8 mouse cellular contexts compared by ENCODE assay signal in the genomic region with DNA sequence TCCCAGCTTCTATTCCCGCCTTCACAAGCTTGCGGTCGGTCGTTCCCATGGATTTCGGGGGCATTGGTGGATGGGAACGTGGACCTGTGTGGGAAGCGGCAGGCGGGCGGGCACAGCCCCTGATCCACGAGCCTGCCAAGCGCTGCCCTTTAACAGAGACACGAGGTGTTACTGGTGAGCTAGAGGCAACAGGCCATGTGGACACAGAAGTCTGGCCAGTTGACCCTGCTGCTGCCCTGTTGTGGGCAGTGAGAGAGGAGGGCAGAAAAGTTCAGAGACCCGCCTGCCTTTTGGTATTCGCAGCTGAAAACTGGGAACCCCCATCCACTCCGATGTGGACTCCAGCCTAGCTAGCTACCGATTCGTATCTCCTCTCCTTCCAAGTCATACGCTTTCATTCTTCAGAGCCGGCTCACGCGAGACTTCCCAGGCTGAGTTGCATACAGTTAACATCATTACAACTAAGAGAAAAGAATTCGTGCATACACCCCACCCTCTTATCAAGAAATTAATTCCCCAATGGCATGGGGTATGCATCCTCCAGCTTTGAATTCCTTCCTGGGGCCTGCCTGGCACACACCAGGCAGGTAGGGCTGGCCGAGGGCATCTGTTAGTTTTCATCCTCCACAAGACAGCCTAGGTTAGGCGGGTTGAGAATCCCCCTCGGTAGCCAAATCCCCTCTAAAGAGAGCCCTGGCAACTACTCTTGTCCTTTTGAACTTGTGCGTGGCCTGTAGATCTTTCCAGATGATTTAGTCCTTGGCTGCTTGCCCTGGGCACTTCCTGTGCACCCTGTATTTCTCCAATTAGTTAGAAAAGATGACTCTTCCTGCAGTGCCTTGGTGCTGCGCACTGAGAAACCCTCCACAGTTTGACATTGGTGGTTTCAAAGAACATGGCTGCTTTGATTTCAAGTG. TPM values are rescaled to one million over a fixed set of nuclear protein-coding genes. Genes with fewer than 3 reads are reported as not detected.
DNase-seq lines count a peak whose midpoint lies in the region; ATAC-seq and TF ChIP-seq lines count a peak whose summit lies in the region.

No protein-coding gene starts in this region.

- peak overlapping the region; percentile 41 for H3K4me3 ChIP-seq in forebrain, embryonic 16.5 days (replicated peaks; ENCODE audit: low read length)
- H3K4me3 ChIP-seq in liver, embryonic 11.5 days (ENCODE audit: low read depth, low read length) = peak overlapping the region; percentile 51

- intact Hi-C loops in left cerebral cortex, postnatal 25 days (cut with DNase I) = loop anchor here (5.0 to 10.0 kb wide), 2 partner anchors 247 to 426 kb away; a partner anchor contains a TSS

- H3K27ac ChIP-seq in forebrain, embryonic 16.5 days (ENCODE audit: low read length) = peak overlapping the region; percentile 79
- no peak overlapping the region for H3K27ac ChIP-seq in liver, embryonic 11.5 days (ENCODE audit: low read depth, low read length)

- no peak for TF ChIP-seq POLR2A in brain, embryonic 14.5 days (IDR thresholded peaks at IDR 0.05; ENCODE audit: borderline replicate concordance, extremely low read depth, insufficient read depth, insufficient read length, poor library complexity, severe bottlenecking)

- no peak for TF ChIP-seq CTCF in brain, embryonic 14.5 days (IDR thresholded peaks at IDR 0.05; ENCODE audit: borderline replicate concordance, extremely low read depth, insufficient read depth, insufficient read length)

- ATAC-seq in forebrain, embryonic 16.5 days = peak; percentile 57
- peak; percentile 62 for ATAC-seq in inflammation-experienced regulatory T-cells, adult 6 months
- peak; percentile 40; the same call in 1 of the 2 replicates for ATAC-seq in liver, embryonic 11.5 days (replicated peaks; ENCODE audit: low FRiP score)

- 8% methylated on average over 27 of the region's 27 CpGs for WGBS in forebrain, embryonic 16.5 days
- 13% methylated on average over 27 of the region's 27 CpGs for WGBS in liver, embryonic 11.5 days

- DNase-seq in left cerebral cortex, postnatal 25 days (ENCODE audit: low spot score in 2 of 2) = peak; percentile 62 to 66
- no peak for DNase-seq in left cerebral cortex, adult 18-20 months (ENCODE audit: low spot score in 2 of 2)
- peak; percentile 80 for DNase-seq in brain, embryonic 14.5 days (ENCODE audit: low read depth)
- DNase-seq in liver, embryonic 11.5 days (ENCODE audit: low spot score) = no peak
- DNase-seq in neural tube, embryonic 10.5 days (ENCODE audit: extremely low spot score, low spot score) = peak; percentile 59
- DNase-seq in ovary, adult 18-20 months (ENCODE audit: low spot score) = no peak

- peak overlapping the region; percentile 84 for H3K4me2 ChIP-seq in forebrain, embryonic 16.5 days (ENCODE audit: low read length)
- peak overlapping the region; percentile 93 for H3K4me2 ChIP-seq in liver, embryonic 11.5 days

- H3K9ac ChIP-seq in forebrain, embryonic 16.5 days (replicated peaks; ENCODE audit: low read depth, low read length) = peak overlapping the region; percentile 55
- H3K9ac ChIP-seq in liver, embryonic 11.5 days (ENCODE audit: low read depth, low read length) = peak overlapping the region; percentile 64

- H3K9me3 ChIP-seq in forebrain, embryonic 16.5 days (ENCODE audit: control insufficient read depth, low read length) = no peaks in the 10 kb centered on the region
- no peaks in the 10 kb centered on the region for H3K9me3 ChIP-seq in liver, embryonic 11.5 days (ENCODE audit: control insufficient read depth, low read length)

- H3K27me3 ChIP-seq in forebrain, embryonic 16.5 days (replicated peaks; ENCODE audit: control insufficient read depth, insufficient read depth, low read length) = no peaks in the 10 kb centered on the region
- peaks cover 44% of the 10 kb centered on the region for H3K27me3 ChIP-seq in liver, embryonic 11.5 days (replicated peaks; ENCODE audit: control insufficient read depth, insufficient read depth, low read length)

- no peaks in the 10 kb centered on the region for H3K36me3 ChIP-seq in forebrain, embryonic 16.5 days (ENCODE audit: control insufficient read depth, insufficient read depth)
- H3K36me3 ChIP-seq in liver, embryonic 11.5 days (ENCODE audit: control insufficient read depth, insufficient read depth, low read length) = no peaks in the 10 kb centered on the region

- peaks cover 30% of the 10 kb centered on the region for H3K4me1 ChIP-seq in forebrain, embryonic 16.5 days (replicated peaks; ENCODE audit: control insufficient read depth, insufficient read depth, low read length)
- peaks cover 14% of the 10 kb centered on the region for H3K4me1 ChIP-seq in liver, embryonic 11.5 days (replicated peaks; ENCODE audit: control insufficient read depth, insufficient read depth, low read length)

RNA-seq across cellular contexts. Expression of a gene that starts 1.1 kb away (rescaled TPM):
- 1 to 10 TPM in 1 of 2 experiments, under 1 TPM in 1; 0.94 to 2.8 TPM for total RNA-seq in left cerebral cortex, postnatal 25 days (2021)
- total RNA-seq in left cerebral cortex, adult 18-20 months (2021) = 1 to 10 TPM in 1 of 2 experiments, under 1 TPM in 1; 0.75 to 1.6 TPM
- 9.0 and 9.2 TPM in 2 replicates for polyA plus RNA-seq in brain, embryonic 14.5 days (2012; rRNA removed)
- 1.7 and 2.2 TPM in 2 replicates for polyA plus RNA-seq in forebrain, embryonic 16.5 days (2015; fragmentation: Nextera tagmentation; extraction: Ambion mirVana)
- polyA plus RNA-seq in inflammation-experienced regulatory T-cells, adult 6 months (2017; shearing (Covaris generic)) = not detected
- 0.40 TPM in 1 of 2 replicates, not detected in the other for polyA plus RNA-seq in liver, embryonic 11.5 days (2014; fragmentation: Nextera tagmentation; extraction: Ambion mirVana)

RNA-seq across cellular contexts. Expression of a gene that starts 12.3 kb away (rescaled TPM):
- 1 to 10 TPM; 7.9 to 9.0 TPM for total RNA-seq in left cerebral cortex, postnatal 25 days (2021)
- 10 to 100 TPM; 12.1 to 13.1 TPM for total RNA-seq in left cerebral cortex, adult 18-20 months (2021)
- polyA plus RNA-seq in brain, embryonic 14.5 days (2012; rRNA removed) = 3.1 and 8.2 TPM in 2 replicates
- 2.8 and 2.9 TPM in 2 replicates for polyA plus RNA-seq in forebrain, embryonic 16.5 days (2015; fragmentation: Nextera tagmentation; extraction: Ambion mirVana)
- polyA plus RNA-seq in inflammation-experienced regulatory T-cells, adult 6 months (2017; shearing (Covaris generic)) = not detected
- polyA plus RNA-seq in liver, embryonic 11.5 days (2014; fragmentation: Nextera tagmentation; extraction: Ambion mirVana) = 0.11 and 0.23 TPM in 2 replicates

Comparison
In these comparisons a context has a peak if more than half of its experiments do, and no peak if none do; other contexts are left out.
1. DNase-seq: peak in left cerebral cortex, postnatal 25 days (2 of 2), brain, embryonic 14.5 days (single experiment) and neural tube, embryonic 10.5 days (single experiment); none in left cerebral cortex, adult 18-20 months (0 of 2), liver, embryonic 11.5 days (single experiment) and ovary, adult 18-20 months (single experiment).
2. Peak in every context shown above with its lines, with median percentiles within 50 percentile points of each other: ATAC-seq.